Comparison of ENCODE assay signal across 8 mouse cellular contexts in the genomic region with DNA sequence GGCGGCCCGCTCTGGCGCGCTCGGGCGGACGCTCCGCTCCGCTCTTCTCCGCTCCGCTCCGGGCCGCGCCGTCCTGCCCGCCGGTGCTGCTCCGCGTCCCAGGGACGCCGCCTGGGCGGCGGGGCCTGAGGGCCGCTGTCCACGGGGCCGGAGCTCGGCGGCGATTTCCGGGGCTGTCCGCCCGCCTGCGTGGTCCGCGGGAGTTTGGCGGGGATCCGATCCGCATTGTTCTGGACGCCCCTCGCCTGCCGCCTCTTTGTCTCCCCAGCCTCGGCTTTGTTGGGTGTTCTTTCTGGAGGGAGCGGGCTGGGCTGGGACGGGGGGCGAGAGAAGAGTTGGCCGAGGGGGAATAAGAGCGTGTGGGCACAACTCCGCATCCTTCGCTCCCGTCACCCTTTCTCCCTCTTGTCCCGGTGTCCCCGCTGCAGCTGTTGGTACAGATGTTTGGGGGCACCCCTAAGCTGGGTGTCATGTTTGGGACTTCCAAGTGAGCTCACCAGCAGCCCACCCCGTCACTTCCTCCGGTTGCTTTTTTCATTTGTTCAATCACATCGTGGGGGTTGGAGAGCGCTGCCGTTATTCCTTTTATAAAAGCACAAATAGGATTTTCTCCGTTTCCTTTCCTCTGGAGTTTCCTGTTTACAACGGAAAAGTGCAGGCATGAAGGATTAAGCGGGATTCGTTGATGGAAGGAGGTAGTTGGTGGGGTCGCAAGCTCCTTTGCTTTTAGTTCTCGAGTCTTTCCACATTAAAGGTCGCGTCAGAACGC. TPM values are rescaled to one million over a fixed set of nuclear protein-coding genes. Genes with fewer than 3 reads are reported as not detected.
DNase-seq lines count a peak whose midpoint lies in the region; TF ChIP-seq lines count a peak whose summit lies in the region.

No protein-coding gene starts in this region.

- intact Hi-C loops in heart, postnatal 10 days (cut with DNase I) = no loop called here

- TF ChIP-seq CTCF in E14TG2a.4 (conservative IDR thresholded peaks at IDR 0.05; ENCODE audit: low read length) = no peak
- no peak for TF ChIP-seq CTCF in layer of hippocampus, adult 2 months (conservative IDR thresholded peaks at IDR 0.05)

- peak; percentile 12 to 59 for DNase-seq in adrenal gland, adult 18-20 months (ENCODE audit: low spot score in 2 of 2)
- peak; percentile 64 to 69 for DNase-seq in heart, postnatal 10 days
- DNase-seq in layer of hippocampus, adult 2 months (ENCODE audit: low spot score in 2 of 2) = peak; percentile 19 to 21
- DNase-seq in lung, postnatal 10 days = peak; percentile 69
- DNase-seq in retina, postnatal 7 days (ENCODE audit: low read depth, low spot score) = peak; percentile 9
- no peak for DNase-seq in ovary, postnatal 36 days (ENCODE audit: low spot score)

- no peaks in the 10 kb centered on the region for H3K36me3 ChIP-seq in E14TG2a.4 (ENCODE audit: insufficient read depth, low read length)
- H3K36me3 ChIP-seq in erythroblast, embryonic 14.5 days (ENCODE audit: control insufficient read depth) = peaks cover 1% of the 10 kb centered on the region

- H3K27ac ChIP-seq in layer of hippocampus, adult 2 months = peak overlapping the region; percentile 91

- peaks cover 32% of the 10 kb centered on the region for H3K4me1 ChIP-seq in E14TG2a.4 (replicated peaks; ENCODE audit: low read depth, low read length)
- peaks cover 29% of the 10 kb centered on the region for H3K4me1 ChIP-seq in erythroblast, embryonic 14.5 days (ENCODE audit: control insufficient read depth)

- no peaks in the 10 kb centered on the region for H3K27me3 ChIP-seq in E14TG2a.4 (ENCODE audit: insufficient read depth, low read length)
- H3K27me3 ChIP-seq in erythroblast, embryonic 14.5 days (ENCODE audit: control insufficient read depth) = peaks cover 2% of the 10 kb centered on the region; the same call in 1 of the 2 replicates

- peaks cover 4% of the 10 kb centered on the region; the same call in 1 of the 2 replicates for H3K9me3 ChIP-seq in E14TG2a.4 (ENCODE audit: low read length)
- H3K9me3 ChIP-seq in erythroblast, embryonic 14.5 days (ENCODE audit: control insufficient read depth, low read length) = no peaks in the 10 kb centered on the region

- peak overlapping the region; percentile 96 for H3K4me3 ChIP-seq in E14TG2a.4 (replicated peaks; ENCODE audit: low read length)
- H3K4me3 ChIP-seq in erythroblast, embryonic 14.5 days (replicated peaks) = peak overlapping the region; percentile 99
- H3K4me3 ChIP-seq in layer of hippocampus, adult 2 months = peak overlapping the region; percentile 91

RNA-seq across cellular contexts. Expression of gene Sec63, which starts 0.8 kb away (rescaled TPM):
- 10 to 100 TPM; 53.4 to 84.2 TPM for total RNA-seq in adrenal gland, adult 18-20 months (2021)
- 0.16 and 0.56 TPM in 2 replicates for polyA plus RNA-seq in erythroblast, embryonic 14.5 days (2012)
- 10 to 100 TPM; 30.1 to 34.3 TPM for total RNA-seq in heart, postnatal 10 days (2021)
- total RNA-seq in layer of hippocampus, adult 2 months (2021) = 10 to 100 TPM; 51.1 to 55.6 TPM
